Mouse (Mus musculus) MEL (cell line): ENCODE results near the gene Mia. TPM values are rescaled to one million over a fixed set of nuclear protein-coding genes. Genes with fewer than 3 reads are reported as not detected.

Experiments used
- DNase-seq: peaks from one replicate; pipeline ENCODE4 v3.0.0; 2011; ENCODE audit warnings: low read depth, low spot score
- H3K27ac ChIP-seq: 2 replicates; pipeline ENCODE4 v1.5.1; 2012; ENCODE audit warnings: low read depth, mild to moderate bottlenecking, control low read depth, low read length, moderate library complexity; ENCODE audit not compliant: control insufficient read depth
- H3K27me3 ChIP-seq, 2 experiments: fragments of 150-350 bp in 1 of 2; sonication (generic) in 1 of 2; 2 replicates each; pipeline ENCODE4 v1.6.1; 2012; ENCODE audit warnings: low read length in 2 of 2, mild to moderate bottlenecking in 2 of 2, improper control_type of control experiment in 1 of 2, moderate library complexity in 1 of 2; ENCODE audit not compliant: insufficient read depth in 2 of 2, control insufficient read depth in 1 of 2
- H3K36me3 ChIP-seq, 2 experiments: 2 replicates each; pipeline ENCODE4 v1.6.1; 2012 to 2014; ENCODE audit warnings: low read length in 2 of 2, improper control_type of control experiment in 1 of 2, inconsistent platforms in 1 of 2, mild to moderate bottlenecking in 1 of 2; ENCODE audit not compliant: insufficient read depth in 2 of 2, control insufficient read depth in 1 of 2
- H3K4me1 ChIP-seq, 2 experiments: fragments of 150-350 bp in 1 of 2; sonication (generic) in 1 of 2; 2 replicates each; pipeline ENCODE4 v1.6.1; 2012; ENCODE audit warnings: low read length in 2 of 2, improper control_type of control experiment in 1 of 2, mild to moderate bottlenecking in 1 of 2; ENCODE audit not compliant: insufficient read depth in 2 of 2, control insufficient read depth in 1 of 2
- H3K4me3 ChIP-seq, 2 experiments: fragments of 150-350 bp in 1 of 2; sonication (generic) in 1 of 2; 2 replicates each; pipeline ENCODE4 v1.5.1; 2012; ENCODE audit warnings: low read depth in 2 of 2, low read length in 2 of 2, mild to moderate bottlenecking in 2 of 2, moderate library complexity in 2 of 2, control low read depth in 1 of 2, improper control_type of control experiment in 1 of 2; ENCODE audit not compliant: control insufficient read depth in 1 of 2, insufficient read depth in 1 of 2
- H3K79me2 ChIP-seq: 2 replicates; pipeline ENCODE4 v1.6.1; 2012; ENCODE audit warnings: mild to moderate bottlenecking, low read length, moderate library complexity; ENCODE audit not compliant: control insufficient read depth, poor library complexity, insufficient read depth
- H3K9ac ChIP-seq: 2 replicates; pipeline ENCODE4 v1.6.1; 2012; ENCODE audit warnings: low read depth, mild to moderate bottlenecking, control low read depth, low read length, moderate library complexity; ENCODE audit not compliant: control insufficient read depth, poor library complexity, severe bottlenecking
- H3K9me3 ChIP-seq: fragments of 150-350 bp; sonication (generic); replicated peaks from 2 replicates; pipeline ENCODE4 v1.6.1; 2012; ENCODE audit warnings: mild to moderate bottlenecking, low read length, improper control_type of control experiment, moderate library complexity; ENCODE audit not compliant: insufficient read depth
- CHD2 ChIP-seq: IDR thresholded peaks from 2 replicates; pipeline ENCODE4 v1.6.1; 2011; ENCODE audit warnings: low read length, improper control_type of control experiment
- ELF1 ChIP-seq: IDR thresholded peaks from 2 replicates; pipeline ENCODE4 v1.6.1; 2014; ENCODE audit warnings: low read depth, mild to moderate bottlenecking, inconsistent platforms, low read length, improper control_type of control experiment, moderate library complexity
- EP300 ChIP-seq, 2 experiments: IDR thresholded peaks; 2 replicates each; pipeline ENCODE4 v1.6.1; 2011; ENCODE audit warnings: improper control_type of control experiment in 2 of 2, low read length in 2 of 2, low read depth in 1 of 2, mild to moderate bottlenecking in 1 of 2
- ETS1 ChIP-seq: IDR thresholded peaks from 2 replicates; pipeline ENCODE4 v1.6.1; 2012; ENCODE audit warnings: low read depth, mild to moderate bottlenecking, inconsistent platforms, low read length, improper control_type of control experiment, moderate library complexity
- HCFC1 ChIP-seq: IDR thresholded peaks from 2 replicates; pipeline ENCODE4 v1.6.1; 2012; ENCODE audit warnings: low read depth, mild to moderate bottlenecking, inconsistent platforms, low read length, improper control_type of control experiment, moderate library complexity
- MAFK ChIP-seq: IDR thresholded peaks from 2 replicates; pipeline ENCODE4 v1.6.1; 2011; ENCODE audit warnings: low read depth, mild to moderate bottlenecking, low read length, improper control_type of control experiment, borderline replicate concordance
- MAX ChIP-seq: IDR thresholded peaks from 2 replicates; pipeline ENCODE4 v1.6.1; 2011; ENCODE audit warnings: low read length, improper control_type of control experiment
- MAZ ChIP-seq: IDR thresholded peaks from 2 replicates; pipeline ENCODE4 v1.6.1; 2012; ENCODE audit warnings: low read depth, mild to moderate bottlenecking, inconsistent platforms, low read length, improper control_type of control experiment
- MXI1 ChIP-seq: IDR thresholded peaks from 2 replicates; pipeline ENCODE4 v1.6.1; 2011; ENCODE audit warnings: mild to moderate bottlenecking, low read depth, low read length, improper control_type of control experiment
- MYB ChIP-seq: IDR thresholded peaks from 2 replicates; pipeline ENCODE4 v1.6.1; 2011; ENCODE audit warnings: mild to moderate bottlenecking, low read depth, low read length, improper control_type of control experiment
- NELFE ChIP-seq: IDR thresholded peaks from 2 replicates; pipeline ENCODE4 v1.6.1; 2011; ENCODE audit warnings: low read depth, low read length, improper control_type of control experiment
- POLR2A ChIP-seq, 2 experiments: IDR thresholded peaks; 2 replicates each; pipeline ENCODE4 v1.6.1; 2011 to 2012; ENCODE audit warnings: low read length in 2 of 2, mild to moderate bottlenecking in 2 of 2, control low read depth in 1 of 2, improper control_type of control experiment in 1 of 2, low read depth in 1 of 2, moderate library complexity in 1 of 2; ENCODE audit not compliant: control insufficient read depth in 1 of 2, insufficient read depth in 1 of 2, poor library complexity in 1 of 2
- POLR2AphosphoS2 ChIP-seq: IDR thresholded peaks from 2 replicates; pipeline ENCODE4 v1.6.1; 2011; ENCODE audit warnings: low read length, improper control_type of control experiment
- POLR2AphosphoS5 ChIP-seq: IDR thresholded peaks from 2 replicates; pipeline ENCODE4 v1.6.1; 2012; ENCODE audit warnings: low read depth, borderline replicate concordance, mild to moderate bottlenecking, inconsistent platforms, low read length, moderate library complexity, mixed read lengths
- RAD21 ChIP-seq: IDR thresholded peaks from 2 replicates; pipeline ENCODE4 v1.6.1; 2011; ENCODE audit warnings: mild to moderate bottlenecking, low read depth, low read length, improper control_type of control experiment
- RCOR1 ChIP-seq: IDR thresholded peaks from 2 replicates; pipeline ENCODE4 v1.6.1; 2012; ENCODE audit warnings: low read depth, mild to moderate bottlenecking, inconsistent platforms, low read length, improper control_type of control experiment
- SIN3A ChIP-seq: IDR thresholded peaks from 2 replicates; pipeline ENCODE4 v1.6.1; 2012; ENCODE audit warnings: low read length, improper control_type of control experiment, inconsistent platforms
- SMC3 ChIP-seq: IDR thresholded peaks from 2 replicates; pipeline ENCODE4 v1.6.1; 2011; ENCODE audit warnings: low read depth, low read length, improper control_type of control experiment
- TAL1 ChIP-seq: IDR thresholded peaks from 2 replicates; pipeline ENCODE4 v1.6.1; 2012; ENCODE audit warnings: mild to moderate bottlenecking, inconsistent platforms, low read length, moderate library complexity, mixed read lengths
- TBP ChIP-seq: IDR thresholded peaks from 2 replicates; pipeline ENCODE4 v1.8.0; 2011; ENCODE audit warnings: low read depth, low read length, improper control_type of control experiment
- TCF12 ChIP-seq: IDR thresholded peaks from 2 replicates; pipeline ENCODE4 v1.6.1; 2014; ENCODE audit warnings: low read depth, mild to moderate bottlenecking, inconsistent platforms, low read length, improper control_type of control experiment, moderate library complexity
- USF1 ChIP-seq: IDR thresholded peaks from 2 replicates; pipeline ENCODE4 v1.6.1; 2014; ENCODE audit warnings: low read depth, mild to moderate bottlenecking, inconsistent platforms, low read length, improper control_type of control experiment, moderate library complexity
- ZC3H11A ChIP-seq: IDR thresholded peaks from 2 replicates; pipeline ENCODE4 v1.6.1; 2012; ENCODE audit warnings: low read depth, mild to moderate bottlenecking, inconsistent platforms, low read length, improper control_type of control experiment
- ZKSCAN1 ChIP-seq: IDR thresholded peaks from 2 replicates; pipeline ENCODE4 v1.6.1; 2012; ENCODE audit warnings: low read depth, mild to moderate bottlenecking, inconsistent platforms, low read length, improper control_type of control experiment, moderate library complexity
- ZMIZ1 ChIP-seq: IDR thresholded peaks from 2 replicates; pipeline ENCODE4 v1.6.1; 2012; ENCODE audit warnings: low read depth, mild to moderate bottlenecking, inconsistent platforms, low read length, improper control_type of control experiment, moderate library complexity
- ZNF384 ChIP-seq: IDR thresholded peaks from 2 replicates; pipeline ENCODE4 v1.6.1; 2012; ENCODE audit warnings: low read depth, mild to moderate bottlenecking, inconsistent platforms, low read length, improper control_type of control experiment
- polyA plus RNA-seq, 2 experiments: library from polyadenylated mRNA; stranded (reverse) in 1 of 2; unstranded in 1 of 2; fragments of >175 nt in 1 of 2; fragments of >200 nt in 1 of 2; gene quantifications; 2 replicates each; pipeline versions ENCODE4 v1.2.1 to v1.2.4; 2012; ENCODE audit warnings: low replicate concordance in 2 of 2, low read depth in 1 of 2; ENCODE audit not compliant: insufficient read length in 2 of 2, insufficient read depth in 1 of 2, missing spikeins in 1 of 2
- total RNA-seq: library from RNA; depleted of rRNA; stranded (reverse); fragments of 300-350 nt; gene quantifications from 2 replicates; pipeline ENCODE4 v1.2.3, GENCODE M21; 2012

The Mia gene
- total and polyA plus RNA-seq, 3 experiments, result 2.1 to 2.8 TPM; not detected in 1

GRCm38 (mm10) chr7:27174496-27174895 lies 6.5 kb downstream of the Mia start:
- Histone ChIP-seq H3K27ac (no peak overlapping the region), H3K27me3 (no peaks in the 10 kb centered on the region), H3K79me2 (no peaks in the 10 kb centered on the region), H3K9ac (no peak overlapping the region), H3K4me1 (peaks cover 0 to 6% of the 10 kb centered on the region in 2 experiments; a peak in 2 of 4 replicates), H3K36me3 (peaks cover 0 to 2% of the 10 kb centered on the region in 2 experiments; a peak in 2 of 4 replicates), H3K4me3 (no peak overlapping the region), H3K9me3 (no peaks in the 10 kb centered on the region)
- TF ChIP-seq MXI1 (no peak), ELF1 (no peak), SMC3 (no peak), RAD21 (no peak), EP300 (IDR thresholded peaks at IDR 0.05; ENCODE audit: low read depth in 1 of 2, low read length in 2 of 2) (no peak), TAL1 (no peak), POLR2AphosphoS2 (no peak), MYB (no peak), ETS1 (no peak), ZKSCAN1 (no peak), HCFC1 (no peak), TBP (no peak), ZMIZ1 (no peak), MAFK (no peak), CHD2 (no peak)
- no peak for DNase-seq

- Histone ChIP-seq H3K36me3 (0 out of 4 replicates have a peak, but pooled peaks cover 0 to 2% of the 10 kb centered on the region in 2 experiments), H3K27ac (no peak overlapping the region), H3K79me2 (peaks cover 4% of the 10 kb centered on the region), H3K4me3 (no peak overlapping the region), H3K4me1 (peaks cover 7 to 10% of the 10 kb centered on the region in 2 experiments; a peak in 3 of 4 replicates), H3K9ac (no peak overlapping the region), H3K9me3 (no peaks in the 10 kb centered on the region), H3K27me3 (no peaks in the 10 kb centered on the region)
- no peak for TF ChIP-seq SIN3A
- no peak for TF ChIP-seq POLR2AphosphoS2
- TF ChIP-seq POLR2AphosphoS5, result no peak
- no peak for TF ChIP-seq TCF12
- TF ChIP-seq EP300 (IDR thresholded peaks at IDR 0.05; ENCODE audit: low read depth in 1 of 2, low read length in 2 of 2), result no peak
- no peak for TF ChIP-seq MAFK
- TF ChIP-seq USF1, result no peak
- no peak for TF ChIP-seq NELFE
- TF ChIP-seq POLR2A (IDR thresholded peaks at IDR 0.05; ENCODE audit: control insufficient read depth in 1 of 2, insufficient read depth in 1 of 2, low read depth in 1 of 2, low read length in 2 of 2, poor library complexity in 1 of 2), result no peak
- TF ChIP-seq MAX, result no peak
- TF ChIP-seq ZC3H11A, result no peak
- no peak for TF ChIP-seq TAL1
- TF ChIP-seq MAZ, result no peak
- TF ChIP-seq RCOR1, result no peak
- TF ChIP-seq ZNF384, result no peak
- TF ChIP-seq HCFC1, result no peak
- no peak for TF ChIP-seq MYB
- TF ChIP-seq ZKSCAN1, result no peak
- no peak for DNase-seq
Measured at GRCm38 (mm10) chr7:27170981-27171380, 10.0 kb downstream of the Mia start.
